Mouse (Mus musculus) lung, postnatal 4 days (tissue): ENCODE data around the gene Klf13.
A peak's percentile ranks its signal among the peaks of the same experiment; 100 is the strongest.

Source experiments
- DNase-seq, 2 experiments: peaks; one replicate each; pipeline ENCODE4 v3.0.0; 2021

Klf13 gene

GRCm38 (mm10) chr7:63924747-63925412 is 13.8 kb downstream of the Klf13 start:
- DNase-seq, result peak; percentile 82 to 86

- peak in 1 of 2 experiments; percentile 24 for DNase-seq
Observed at GRCm38 (mm10) chr7:63924151-63924550, 14.6 kb downstream of the Klf13 start.

GRCm38 (mm10) chr7:63922975-63923374 is 15.7 kb downstream of the Klf13 start:
- no peak for DNase-seq

DNA sequence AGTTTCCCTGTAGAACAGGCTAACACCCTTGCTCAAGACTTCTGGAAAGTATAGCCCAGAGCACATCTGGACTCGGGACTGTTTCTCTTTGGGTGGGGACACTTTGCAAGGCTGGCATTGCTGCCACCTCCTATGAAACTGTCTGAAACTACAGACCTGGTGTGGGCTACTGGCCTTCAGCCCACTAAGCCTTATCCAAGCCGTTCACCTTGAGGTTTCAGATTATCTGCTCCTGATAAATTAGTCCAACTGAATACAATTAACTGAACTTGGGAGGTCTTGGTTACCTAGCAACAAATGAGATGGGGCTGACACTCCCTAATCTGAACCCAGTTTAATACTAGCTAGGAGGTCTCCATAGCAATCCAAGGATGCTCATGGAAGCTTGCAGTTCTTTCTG is 16.1 kb downstream of the Klf13 start:
- no peak for DNase-seq

GRCm38 (mm10) chr7:63921909-63922562 is 16.7 kb downstream of the Klf13 start:
- peak in 1 of 2 experiments; percentile 28 for DNase-seq

- DNase-seq, result peak; percentile 59 to 81
Observed at GRCm38 (mm10) chr7:63918771-63919768, 19.6 kb downstream of the Klf13 start.

DNA sequence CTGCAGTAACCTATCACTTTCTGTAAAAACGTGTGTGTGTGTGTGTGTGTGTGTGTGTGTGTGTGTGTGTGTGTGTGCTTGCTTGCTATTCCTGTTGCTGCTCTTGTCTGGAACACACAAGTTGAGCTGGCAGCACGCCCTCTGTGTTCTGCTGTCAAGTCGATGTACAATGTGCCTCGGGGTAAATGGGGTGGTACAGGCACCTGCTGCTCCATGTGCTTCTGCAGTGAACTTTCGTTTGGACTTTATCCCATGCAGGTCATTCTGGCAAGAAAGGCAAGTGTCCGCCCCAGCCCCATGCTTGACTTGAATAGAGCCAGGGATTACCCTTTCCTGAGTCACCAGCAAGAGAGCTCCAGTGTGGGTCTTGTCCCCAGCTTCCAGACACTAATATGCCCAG is 21.0 kb downstream of the Klf13 start:
- peak in 1 of 2 experiments; percentile 63 for DNase-seq

GRCm38 (mm10) chr7:63916268-63916907 is 22.3 kb downstream of the Klf13 start, which contains the start of gene E030018B13Rik:
Gene E030018B13Rik, plus strand, starts transcription at chr7:63916857.
- no peak for DNase-seq

GRCm38 (mm10) chr7:63914891-63915290 is 23.8 kb downstream of the Klf13 start:
- DNase-seq, result peak in 1 of 2 experiments; percentile 18

GRCm38 (mm10) chr7:63913724-63914692 is 24.7 kb downstream of the Klf13 start:
- DNase-seq, result peak; percentile 64 to 68

DNA sequence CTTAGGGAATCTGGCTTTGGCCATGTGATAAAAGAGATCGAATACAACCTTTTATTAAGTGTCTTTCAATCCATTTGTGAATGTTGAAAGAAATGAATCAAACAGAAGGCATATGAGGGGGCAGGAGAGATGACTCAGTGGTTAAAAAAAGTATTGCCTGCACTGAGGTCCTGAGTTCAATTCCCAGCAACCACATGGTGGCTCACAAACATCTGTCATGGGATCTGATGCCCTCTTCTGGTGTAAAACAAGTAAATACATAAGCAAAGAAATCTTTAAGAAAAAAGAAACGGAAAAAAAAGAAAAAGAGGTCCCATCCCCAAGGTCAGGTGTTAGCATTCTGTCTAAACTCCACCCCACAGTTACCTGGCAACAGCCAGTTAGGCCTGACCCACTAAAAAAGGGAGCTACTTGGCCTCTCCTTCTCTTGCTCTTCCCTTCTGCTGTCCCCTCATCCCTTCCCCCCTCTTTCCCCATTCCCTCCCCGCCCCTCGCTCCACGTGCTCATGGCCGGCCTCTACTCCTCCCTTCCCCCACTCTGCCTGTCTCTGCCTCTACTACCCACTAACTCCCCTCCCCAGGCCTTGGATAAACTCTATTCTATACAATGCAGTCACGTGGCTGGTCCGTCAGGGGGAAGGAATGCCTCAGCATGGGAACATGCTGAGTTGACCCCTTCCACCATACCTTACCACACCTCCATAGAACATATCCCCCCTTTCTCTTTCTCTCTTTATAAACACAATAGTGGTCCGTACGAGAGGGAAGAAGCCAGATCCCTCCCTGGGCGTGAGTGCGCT is 25.6 kb downstream of the Klf13 start:
- DNase-seq, result peak in 1 of 2 experiments; percentile 24

DNA sequence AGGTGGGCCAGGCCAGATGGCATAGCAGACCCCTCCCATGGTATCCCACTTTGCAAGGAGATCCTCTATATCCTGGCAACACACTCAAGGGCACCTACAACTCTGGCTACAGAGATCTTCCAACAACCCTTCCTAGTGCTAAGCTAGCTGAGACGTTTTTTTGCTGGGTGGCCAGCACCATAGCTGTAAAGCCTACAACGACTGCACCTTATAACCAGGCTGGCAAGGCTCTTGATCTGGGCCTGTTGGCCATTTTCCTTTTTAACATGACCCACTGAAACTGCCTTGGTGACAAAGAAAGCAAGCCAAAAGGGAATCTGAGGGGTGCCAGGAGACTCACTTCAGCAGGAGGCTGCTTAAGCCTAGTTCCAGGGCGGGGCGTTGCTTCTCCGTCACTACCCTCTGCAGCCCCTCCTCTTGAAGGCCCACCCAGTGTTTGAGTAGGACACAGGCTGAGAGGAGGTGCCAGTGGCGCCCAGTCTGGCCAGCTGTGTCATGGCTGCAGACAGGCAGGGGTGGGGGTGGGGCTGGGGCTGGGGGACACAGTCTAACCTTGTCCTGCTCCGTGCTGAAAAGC is 26.4 kb downstream of the Klf13 start:
- DNase-seq, result peak; percentile 69 to 83

DNA sequence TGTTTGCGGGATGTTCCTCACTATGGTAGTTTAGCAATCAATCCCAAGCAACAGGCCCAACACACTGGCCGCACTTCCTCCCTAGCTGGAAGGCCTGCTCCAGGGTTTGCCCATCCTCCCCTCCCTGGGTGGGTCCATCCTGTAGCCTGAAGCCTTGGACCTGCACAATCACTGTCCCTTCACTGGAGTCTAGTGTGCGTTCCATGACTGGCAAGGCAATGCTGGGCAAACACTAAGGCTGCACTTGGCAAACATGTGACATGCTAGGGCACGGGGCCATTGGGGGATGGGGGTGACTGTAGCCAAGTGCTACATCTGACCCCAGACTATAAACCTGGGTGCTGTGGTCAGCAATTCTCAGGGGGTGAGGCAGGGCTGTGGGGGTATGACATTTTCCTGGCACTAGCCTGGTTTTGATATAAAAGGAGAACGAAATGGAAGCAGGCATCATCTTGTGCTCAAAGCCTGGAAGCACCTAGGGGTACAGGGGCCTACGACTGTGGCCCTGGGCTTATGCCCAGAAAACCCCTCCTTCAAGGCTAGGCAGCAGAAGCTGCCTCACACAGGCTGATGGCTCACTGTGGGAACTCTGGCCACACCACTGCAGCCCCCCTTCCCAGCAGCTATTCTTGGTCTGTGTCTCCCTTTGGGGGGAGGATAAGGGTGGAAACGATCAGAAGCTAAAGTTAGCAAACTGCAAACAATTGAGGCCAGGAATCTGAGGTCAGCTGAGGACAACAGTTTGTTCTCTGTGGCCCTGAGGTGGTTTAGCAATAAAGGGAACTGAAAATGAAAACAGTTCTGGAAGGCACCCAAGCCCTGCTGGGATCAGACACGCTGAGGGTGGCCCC is 27.1 kb downstream of the Klf13 start:
- DNase-seq, result peak; percentile 78 to 86

GRCm38 (mm10) chr7:63910912-63911311 is 27.8 kb downstream of the Klf13 start:
- DNase-seq, result peak; percentile 73 to 83

DNA sequence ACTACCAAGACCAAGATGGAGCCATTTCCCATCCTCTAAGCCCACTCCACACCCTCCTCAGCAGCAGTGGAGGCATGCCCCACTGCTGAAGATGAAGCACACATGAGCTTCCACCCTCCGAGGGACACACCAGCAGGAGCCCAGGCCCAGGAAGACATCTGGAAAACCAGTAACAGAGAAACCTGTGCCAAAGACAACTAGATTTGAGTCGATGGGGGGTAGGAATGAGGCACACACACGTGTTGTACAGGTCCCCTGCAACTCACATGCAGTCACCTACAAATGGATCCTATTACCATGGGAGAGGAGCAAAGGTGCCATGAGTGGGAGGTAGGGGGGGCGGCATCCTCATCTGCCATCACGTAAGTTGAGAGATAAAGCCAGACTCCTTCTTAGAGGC is 28.5 kb downstream of the Klf13 start:
- DNase-seq, result peak in 1 of 2 experiments; percentile 19

- peak in 1 of 2 experiments; percentile 29 for DNase-seq
Observed at GRCm38 (mm10) chr7:63908496-63909285, 30.0 kb downstream of the Klf13 start.

DNA sequence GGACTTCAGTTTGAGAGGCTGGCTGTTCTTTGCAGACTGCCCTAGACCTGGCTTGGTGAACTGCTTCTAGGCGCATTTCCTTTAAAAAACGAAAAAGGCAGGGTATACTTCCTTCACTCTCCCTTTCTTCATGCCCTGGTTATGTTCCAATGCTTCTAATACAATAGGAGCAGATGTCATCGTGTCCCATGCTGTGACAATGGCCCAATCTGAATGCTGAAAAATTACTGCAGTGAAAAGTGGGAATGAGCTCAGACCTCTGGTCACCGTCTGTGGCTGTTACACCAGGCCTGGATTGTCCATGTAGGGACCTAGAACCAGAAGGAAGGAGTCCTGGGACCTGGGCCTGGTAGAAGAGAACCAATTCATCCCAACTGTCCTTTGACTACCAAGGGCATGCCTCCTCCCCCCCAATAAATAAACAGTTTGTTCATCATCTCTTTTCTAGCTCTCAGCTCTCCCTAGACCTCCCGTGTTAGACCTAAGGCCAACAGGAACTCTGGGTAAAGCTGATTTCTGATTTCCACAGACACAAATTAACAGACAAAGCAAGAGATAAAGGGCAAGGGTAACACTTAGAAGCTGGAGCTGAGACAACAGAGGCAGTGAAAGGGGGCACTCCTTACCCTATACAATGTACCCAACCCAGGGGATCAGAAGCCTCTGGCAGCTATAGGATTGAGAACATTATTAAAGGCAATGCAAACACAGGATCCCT is 30.8 kb downstream of the Klf13 start:
- DNase-seq, result no peak
